8 mouse cellular contexts compared by ENCODE assay signal in the genomic region with DNA sequence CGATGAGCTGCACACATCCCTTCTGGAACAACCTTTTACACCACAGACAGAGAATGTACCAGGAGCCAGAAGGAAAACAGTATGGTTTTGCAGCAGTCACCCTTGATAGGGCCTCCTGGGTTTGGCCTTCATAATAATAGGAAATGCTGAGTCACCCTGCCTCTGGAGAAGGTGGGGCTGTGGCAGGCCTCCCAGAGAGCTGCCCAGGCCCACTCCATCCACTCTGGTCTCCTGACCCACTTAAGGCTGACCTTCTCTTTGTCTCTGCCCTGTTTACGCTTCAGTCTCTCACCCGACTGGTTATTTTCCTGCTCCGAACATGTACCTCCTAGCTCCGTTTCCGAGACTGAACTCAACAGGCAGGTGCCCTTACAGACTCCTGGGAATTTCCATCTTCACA. TPM values are rescaled to one million over a fixed set of nuclear protein-coding genes. Genes with fewer than 3 reads are reported as not detected.
DNase-seq lines count a peak whose midpoint lies in the region; ATAC-seq and TF ChIP-seq lines count a peak whose summit lies in the region.

No protein-coding gene starts in this region.

- no peak overlapping the region for H3K4me3 ChIP-seq in ES-Bruce4 (ENCODE audit: low read depth, low read length)
- H3K4me3 ChIP-seq in heart, embryonic 16.5 days (ENCODE audit: low read length): no peak overlapping the region
- no peak overlapping the region; a peak in 1 of 4 replicates for H3K4me3 ChIP-seq in liver, embryonic 14.5 days (ENCODE audit: insufficient read depth in 1 of 2, low read depth in 2 of 2, low read length in 2 of 2)
- no peak overlapping the region for H3K4me3 ChIP-seq in hindbrain, embryonic 12.5 days
- H3K4me3 ChIP-seq in midbrain, embryonic 14.5 days (replicated peaks; ENCODE audit: low read depth, low read length): no peak overlapping the region

- H3K27me3 ChIP-seq in ES-Bruce4 (ENCODE audit: control insufficient read depth, insufficient read depth, low read length, poor library complexity, severe bottlenecking): no peaks in the 10 kb centered on the region
- H3K27me3 ChIP-seq in heart, embryonic 16.5 days (ENCODE audit: control insufficient read depth, insufficient read depth, low read length): no peaks in the 10 kb centered on the region
- no peaks in the 10 kb centered on the region for H3K27me3 ChIP-seq in liver, embryonic 14.5 days (ENCODE audit: control insufficient read depth, insufficient read depth, low read length)
- H3K27me3 ChIP-seq in hindbrain, embryonic 12.5 days: no peaks in the 10 kb centered on the region
- no peaks in the 10 kb centered on the region for H3K27me3 ChIP-seq in midbrain, embryonic 14.5 days (ENCODE audit: control insufficient read depth, insufficient read depth, low read length)

- peak; percentile 70 for ATAC-seq in heart, embryonic 16.5 days (replicated peaks; ENCODE audit: extremely low read depth, insufficient read depth, low FRiP score)
- ATAC-seq in liver, embryonic 14.5 days (ENCODE audit: insufficient read depth): peak; percentile 89
- no peak for ATAC-seq in frontal cortex, adult (ENCODE audit: low TSS enrichment)
- no peak for ATAC-seq in hindbrain, embryonic 12.5 days (ENCODE audit: low FRiP score)
- ATAC-seq in midbrain, embryonic 14.5 days (ENCODE audit: low FRiP score, low TSS enrichment): no peak

- H3K4me1 ChIP-seq in ES-Bruce4 (ENCODE audit: control insufficient read depth, insufficient read depth, low read length): peaks cover 2% of the 10 kb centered on the region
- H3K4me1 ChIP-seq in heart, embryonic 16.5 days (ENCODE audit: control insufficient read depth, insufficient read depth, low read length): peaks cover 8% of the 10 kb centered on the region; the same call in 1 of the 2 replicates
- peaks cover 16 to 24% of the 10 kb centered on the region in 2 experiments for H3K4me1 ChIP-seq in liver, embryonic 14.5 days (replicated peaks; ENCODE audit: control insufficient read depth in 2 of 2, insufficient read depth in 2 of 2, low read length in 1 of 2)
- peaks cover 11% of the 10 kb centered on the region for H3K4me1 ChIP-seq in hindbrain, embryonic 12.5 days
- no peaks in the 10 kb centered on the region for H3K4me1 ChIP-seq in midbrain, embryonic 14.5 days (ENCODE audit: control insufficient read depth, insufficient read depth, low read length)

- 58% methylated on average over 6 of the region's 6 CpGs for WGBS in heart, embryonic 16.5 days
- WGBS in liver, embryonic 14.5 days (ENCODE audit: insufficient replicate concordance): 60% methylated on average over 6 of the region's 6 CpGs
- WGBS in hindbrain, embryonic 12.5 days: 71% methylated on average over 6 of the region's 6 CpGs
- 87% methylated on average over 6 of the region's 6 CpGs for WGBS in midbrain, embryonic 14.5 days

- peak overlapping the region; percentile 2; the same call in 1 of the 2 replicates for H3K27ac ChIP-seq in ES-Bruce4 (ENCODE audit: insufficient read depth, low read length)
- peak overlapping the region; percentile 41; the same call in 1 of the 2 replicates for H3K27ac ChIP-seq in heart, embryonic 16.5 days (ENCODE audit: low read length)
- no peak overlapping the region for H3K27ac ChIP-seq in liver, embryonic 14.5 days
- no peak overlapping the region for H3K27ac ChIP-seq in hindbrain, embryonic 12.5 days
- H3K27ac ChIP-seq in midbrain, embryonic 14.5 days (replicated peaks; ENCODE audit: low read depth, low read length): no peak overlapping the region

- TF ChIP-seq EP300 in ES-Bruce4 (IDR thresholded peaks at IDR 0.05; ENCODE audit: insufficient read depth, low read depth, low read length): peak; percentile 86
- TF ChIP-seq EP300 in liver, embryonic 14.5 days (IDR thresholded peaks at IDR 0.05; ENCODE audit: low read depth): no peak

- no peak for TF ChIP-seq POLR2A in ES-Bruce4 (IDR thresholded peaks at IDR 0.05; ENCODE audit: insufficient read depth, low read length)

- H3K36me3 ChIP-seq in ES-Bruce4 (ENCODE audit: control insufficient read depth, insufficient read depth, low read length, poor library complexity, severe bottlenecking): no peaks in the 10 kb centered on the region
- H3K36me3 ChIP-seq in heart, embryonic 16.5 days (ENCODE audit: control insufficient read depth, insufficient read depth): no peaks in the 10 kb centered on the region
- H3K36me3 ChIP-seq in liver, embryonic 14.5 days (replicated peaks; ENCODE audit: control insufficient read depth, insufficient read depth, low read depth): no peaks in the 10 kb centered on the region
- no peaks in the 10 kb centered on the region for H3K36me3 ChIP-seq in hindbrain, embryonic 12.5 days
- H3K36me3 ChIP-seq in midbrain, embryonic 14.5 days (ENCODE audit: control insufficient read depth, insufficient read depth, low read length): no peaks in the 10 kb centered on the region

- no peaks in the 10 kb centered on the region for H3K9me3 ChIP-seq in ES-Bruce4 (replicated peaks; ENCODE audit: control insufficient read depth, insufficient read depth, low read length, poor library complexity, severe bottlenecking)
- H3K9me3 ChIP-seq in heart, embryonic 16.5 days (replicated peaks; ENCODE audit: control insufficient read depth, low read length): no peaks in the 10 kb centered on the region
- no peaks in the 10 kb centered on the region for H3K9me3 ChIP-seq in liver, embryonic 14.5 days (ENCODE audit: control insufficient read depth, low read length)
- no peaks in the 10 kb centered on the region for H3K9me3 ChIP-seq in hindbrain, embryonic 12.5 days (replicated peaks)
- H3K9me3 ChIP-seq in midbrain, embryonic 14.5 days (ENCODE audit: control insufficient read depth, low read length): no peaks in the 10 kb centered on the region

- no peak for TF ChIP-seq CTCF in ES-Bruce4 (IDR thresholded peaks at IDR 0.05; ENCODE audit: low read depth, low read length)
- no peak for TF ChIP-seq CTCF in liver, embryonic 14.5 days (IDR thresholded peaks at IDR 0.05; ENCODE audit: low read depth)

- 0 out of 2 replicates have a peak overlapping the region, but pooled peaks have one; percentile 25 for H3K4me2 ChIP-seq in heart, embryonic 16.5 days (ENCODE audit: low read depth, low read length)
- H3K4me2 ChIP-seq in liver, embryonic 14.5 days (ENCODE audit: low read depth): peak overlapping the region; percentile 28
- H3K4me2 ChIP-seq in hindbrain, embryonic 12.5 days (replicated peaks): no peak overlapping the region
- no peak overlapping the region for H3K4me2 ChIP-seq in midbrain, embryonic 14.5 days (ENCODE audit: low read length)

- peak; percentile 87 for DNase-seq in adrenal gland, adult 2 months
- peak; percentile 38 to 64 (median 56) for DNase-seq in liver, embryonic 14.5 days (ENCODE audit: low read depth in 3 of 3, low spot score in 3 of 3)
- no peak for DNase-seq in midbrain, embryonic 14.5 days
- no peak for DNase-seq in layer of hippocampus, adult 8-10 months (ENCODE audit: low spot score in 2 of 2)

- no peak overlapping the region for H3K9ac ChIP-seq in ES-Bruce4 (ENCODE audit: low read depth, poor library complexity, severe bottlenecking)
- H3K9ac ChIP-seq in heart, embryonic 16.5 days (ENCODE audit: low read length): no peak overlapping the region
- no peak overlapping the region for H3K9ac ChIP-seq in liver, embryonic 14.5 days (replicated peaks)
- no peak overlapping the region for H3K9ac ChIP-seq in hindbrain, embryonic 12.5 days
- H3K9ac ChIP-seq in midbrain, embryonic 14.5 days (replicated peaks; ENCODE audit: low read length): no peak overlapping the region

RNA-seq across cellular contexts. Expression of a gene that starts 0.3 kb away (rescaled TPM):
- polyA plus RNA-seq in ES-Bruce4 (2011; ENCODE audit: insufficient read depth, insufficient read length, low read depth, missing spikeins): 107 and 108 TPM in 2 replicates
- 100 to 1,000 TPM; 149 to 180 TPM for total RNA-seq in adrenal gland, adult 2 months (2021)
- polyA plus RNA-seq in adrenal gland, adult 2 months (2012; rRNA removed): 40.2 and 58.2 TPM in 2 replicates
- polyA plus RNA-seq in heart, embryonic 16.5 days (2015; fragmentation: Nextera tagmentation; extraction: Ambion mirVana): 88.7 and 91.9 TPM in 2 replicates
- 8.2 and 14.1 TPM in 2 replicates for polyA plus RNA-seq in liver, embryonic 14.5 days (2012; rRNA removed)
- 52.9 and 53.2 TPM in 2 replicates for polyA plus RNA-seq in liver, embryonic 14.5 days (2014; fragmentation: Nextera tagmentation; extraction: Ambion mirVana)
- 150 and 155 TPM in 2 replicates for polyA plus RNA-seq in hindbrain, embryonic 12.5 days (2016; fragmentation: Nextera tagmentation; extraction: Ambion mirVana)
- polyA plus RNA-seq in midbrain, embryonic 14.5 days (2014; fragmentation: Nextera tagmentation; extraction: Ambion mirVana): 186 and 201 TPM in 2 replicates
- total RNA-seq in layer of hippocampus, adult 8-10 months (2022): 10 to 100 TPM; 80.1 to 95.4 (median 92.0) TPM

RNA-seq across cellular contexts. Expression of a gene that starts 48.7 kb away (rescaled TPM):
- 1.0 TPM in 1 of 2 replicates, not detected in the other for polyA plus RNA-seq in ES-Bruce4 (2011; ENCODE audit: insufficient read depth, insufficient read length, low read depth, missing spikeins)
- total RNA-seq in adrenal gland, adult 2 months (2021): under 1 TPM in 1 of 2 experiments, not detected in 1; 0.12 TPM
- not detected in 2 replicates for polyA plus RNA-seq in adrenal gland, adult 2 months (2012; rRNA removed)
- 31.2 and 36.4 TPM in 2 replicates for polyA plus RNA-seq in heart, embryonic 16.5 days (2015; fragmentation: Nextera tagmentation; extraction: Ambion mirVana)
- 0.02 TPM in 1 of 2 replicates, not detected in the other for polyA plus RNA-seq in liver, embryonic 14.5 days (2012; rRNA removed)
- not detected in 2 replicates for polyA plus RNA-seq in liver, embryonic 14.5 days (2014; fragmentation: Nextera tagmentation; extraction: Ambion mirVana)
- 0.31 TPM in 1 of 2 replicates, not detected in the other for polyA plus RNA-seq in hindbrain, embryonic 12.5 days (2016; fragmentation: Nextera tagmentation; extraction: Ambion mirVana)
- not detected in 2 replicates for polyA plus RNA-seq in midbrain, embryonic 14.5 days (2014; fragmentation: Nextera tagmentation; extraction: Ambion mirVana)
- 1 to 10 TPM in 1 of 4 experiments, under 1 TPM in 3; 0.66 to 1.5 (median 0.87) TPM for total RNA-seq in layer of hippocampus, adult 8-10 months (2022)

Comparison
In these comparisons a context has a peak if more than half of its experiments do, and no peak if none do; other contexts are left out.
1. H3K27ac ChIP-seq: peak in ES-Bruce4 (single experiment) and heart, embryonic 16.5 days (single experiment); none in liver, embryonic 14.5 days (single experiment), hindbrain, embryonic 12.5 days (single experiment) and midbrain, embryonic 14.5 days (single experiment).
2. DNase-seq: peak in adrenal gland, adult 2 months (single experiment) and liver, embryonic 14.5 days (3 of 3); none in midbrain, embryonic 14.5 days (single experiment) and layer of hippocampus, adult 8-10 months (0 of 2).
3. ATAC-seq: peak in heart, embryonic 16.5 days (single experiment) and liver, embryonic 14.5 days (single experiment); none in frontal cortex, adult (single experiment), hindbrain, embryonic 12.5 days (single experiment) and midbrain, embryonic 14.5 days (single experiment).
4. H3K4me2 ChIP-seq: peak in heart, embryonic 16.5 days (single experiment) and liver, embryonic 14.5 days (single experiment); none in hindbrain, embryonic 12.5 days (single experiment) and midbrain, embryonic 14.5 days (single experiment).
5. RNA of a gene that starts 48.7 kb away (polyA plus RNA-seq): 31.2 to 36.4 TPM in heart, embryonic 16.5 days; 1.0 TPM in ES-Bruce4, 0.02 TPM in liver, embryonic 14.5 days, not detected in adrenal gland, adult 2 months, 0.31 TPM in hindbrain, embryonic 12.5 days and not detected in midbrain, embryonic 14.5 days; every median in the first group is over 10 times any median in the second.